Mouse (Mus musculus) heart, embryonic 14.5 days (tissue): ENCODE results near the gene Lrrc8a. TPM values are rescaled to one million over a fixed set of nuclear protein-coding genes. Genes with fewer than 3 reads are reported as not detected.

Experiments
- ATAC-seq: fragments of 200-750 bp; cut with Nextera tagmentation; 2 replicates; pipeline ENCODE4 v1.8.0; 2017; ENCODE audit warnings: low read depth, moderate TSS enrichment; ENCODE audit not compliant: insufficient number of reproducible peaks, insufficient read depth, low FRiP score
- H3K27ac ChIP-seq, 2 experiments: fragments of 200-500 bp in 1 of 2; fragments of 300-500 bp in 1 of 2; sonication (generic) in 1 of 2; replicated peaks in 1 of 2; 2 replicates each; pipeline ENCODE4 v1.5.1; 2012 to 2014; ENCODE audit warnings: low read depth in 2 of 2, low read length in 2 of 2, control low read depth in 1 of 2, mild to moderate bottlenecking in 1 of 2, mixed read lengths in 1 of 2; ENCODE audit not compliant: control insufficient read depth in 1 of 2, insufficient read depth in 1 of 2
- H3K27me3 ChIP-seq: fragments of 300-500 bp; sonication (generic); 2 replicates; pipeline ENCODE4 v1.6.1; 2014; ENCODE audit warnings: mild to moderate bottlenecking, low read length, control low read depth; ENCODE audit not compliant: control insufficient read depth, insufficient read depth
- H3K36me3 ChIP-seq: fragments of 300-500 bp; sonication (generic); 2 replicates; pipeline ENCODE4 v1.6.1; 2014; ENCODE audit warnings: mild to moderate bottlenecking, control low read depth, low read length, mixed read lengths; ENCODE audit not compliant: control insufficient read depth, insufficient read depth
- H3K4me1 ChIP-seq, 2 experiments: fragments of 200-500 bp in 1 of 2; fragments of 300-500 bp in 1 of 2; sonication (generic) in 1 of 2; 2 replicates each; pipeline ENCODE4 v1.6.1; 2012 to 2014; ENCODE audit warnings: low read length in 2 of 2, control low read depth in 1 of 2, mixed read lengths in 1 of 2; ENCODE audit not compliant: control insufficient read depth in 2 of 2, insufficient read depth in 2 of 2
- H3K4me2 ChIP-seq: fragments of 300-500 bp; sonication (generic); 2 replicates; pipeline ENCODE4 v1.6.1; 2014; ENCODE audit warnings: mild to moderate bottlenecking, low read length
- H3K4me3 ChIP-seq, 2 experiments: fragments of 200-500 bp in 1 of 2; fragments of 300-500 bp in 1 of 2; sonication (generic) in 1 of 2; 2 replicates each; pipeline ENCODE4 v1.5.1; 2012 to 2014; ENCODE audit warnings: low read length in 2 of 2, mild to moderate bottlenecking in 2 of 2, control low read depth in 1 of 2, low read depth in 1 of 2, moderate library complexity in 1 of 2; ENCODE audit not compliant: control insufficient read depth in 1 of 2, insufficient read depth in 1 of 2
- H3K9ac ChIP-seq: fragments of 300-500 bp; sonication (generic); 2 replicates; pipeline ENCODE4 v1.6.1; 2014; ENCODE audit warnings: mild to moderate bottlenecking, low read length
- H3K9me3 ChIP-seq: fragments of 300-500 bp; sonication (generic); 2 replicates; pipeline ENCODE4 v1.6.1; 2016; ENCODE audit warnings: low read length, control low read depth; ENCODE audit not compliant: control insufficient read depth
- WGBS: fragments of 180-500 bp; shearing (Covaris S2); extraction: QIAGEN DNeasy Blood & Tissue Kit; methylation state at CpG from one replicate; pipeline ENCODE4 v1.1.7; 2014; 5-methylcytosine and 5-hydroxymethylcytosine counted together
- polyA plus RNA-seq: library from polyadenylated mRNA; unstranded; fragments of >200 nt; fragmentation: Nextera tagmentation; extraction: Ambion mirVana; gene quantifications from 2 replicates; pipeline ENCODE4 v1.2.1, GENCODE M21; 2014

Gene Lrrc8a
- polyA plus RNA-seq, 1 experiment from 2014 or later, result 52.7 TPM

GRCm38 (mm10) chr2:30205255-30205628 lies 32.3 kb upstream of the Lrrc8a start:
- ATAC-seq, result 0 out of 2 replicates have a peak, but pooled peaks have one; percentile 10
- Histone ChIP-seq H3K27ac (peak overlapping the region; percentile 73 to 85), H3K36me3 (no peaks in the 10 kb centered on the region), H3K9me3 (no peaks in the 10 kb centered on the region), H3K4me2 (peak overlapping the region; percentile 91), H3K9ac (peak overlapping the region; percentile 79), H3K27me3 (no peaks in the 10 kb centered on the region), H3K4me3 (peak overlapping the region; percentile 72 to 92), H3K4me1 (peaks cover 7 to 16% of the 10 kb centered on the region in 2 experiments; a peak in 3 of 4 replicates)
- 1% methylated on average over 13 of the region's 13 CpGs for WGBS

- peak within 1 kb of the TSS; percentile 91 for H3K4me2 ChIP-seq
- H3K9me3 ChIP-seq, result no peaks in the 10 kb centered on the region
- H3K4me1 ChIP-seq, result peaks cover 6 to 10% of the 10 kb centered on the region in 2 experiments; a peak in 3 of 4 replicates
- no peaks in the 10 kb centered on the region for H3K27me3 ChIP-seq
- under 1% methylated on average over 44 of the region's 44 CpGs for WGBS
- peak within 1 kb of the TSS; percentile 81 to 85 for H3K27ac ChIP-seq
- H3K9ac ChIP-seq, result peak within 1 kb of the TSS; percentile 79
- no peaks in the 10 kb centered on the region for H3K36me3 ChIP-seq
- H3K4me3 ChIP-seq, result peak within 1 kb of the TSS; percentile 72 to 92
- ATAC-seq, result peak; percentile 87
Observed at GRCm38 (mm10) chr2:30205629-30206357, 31.7 kb upstream of the Lrrc8a start, which contains the start of gene Kyat1. Gene Kyat1 (minus strand): TSS chr2:30205847.

- H3K4me1 ChIP-seq, result peaks cover 4 to 10% of the 10 kb centered on the region in 2 experiments; a peak in 3 of 4 replicates
- H3K27ac ChIP-seq, result no peak overlapping the region
- WGBS, result 74% methylated on average over 4 of the region's 4 CpGs
- H3K9ac ChIP-seq, result no peak overlapping the region
- no peak for ATAC-seq
- H3K4me2 ChIP-seq, result no peak overlapping the region
- no peaks in the 10 kb centered on the region for H3K36me3 ChIP-seq
- H3K9me3 ChIP-seq, result no peaks in the 10 kb centered on the region
- no peak overlapping the region for H3K4me3 ChIP-seq
- no peaks in the 10 kb centered on the region for H3K27me3 ChIP-seq
Observed at GRCm38 (mm10) chr2:30207401-30207800, 30.1 kb upstream of the Lrrc8a start.

- no peak overlapping the region for H3K9ac ChIP-seq
- H3K4me2 ChIP-seq, result no peak overlapping the region
- no peaks in the 10 kb centered on the region for H3K36me3 ChIP-seq
- no peak overlapping the region for H3K4me3 ChIP-seq
- WGBS, result 67% methylated on average over 5 of the region's 5 CpGs
- H3K4me1 ChIP-seq, result peaks cover 4 to 10% of the 10 kb centered on the region in 2 experiments; a peak in 3 of 4 replicates
- H3K27ac ChIP-seq, result no peak overlapping the region
- H3K9me3 ChIP-seq, result no peaks in the 10 kb centered on the region
- H3K27me3 ChIP-seq, result no peaks in the 10 kb centered on the region
- no peak for ATAC-seq
Observed at GRCm38 (mm10) chr2:30207886-30208285, 29.6 kb upstream of the Lrrc8a start.

- Histone ChIP-seq H3K9ac (no peak overlapping the region), H3K27ac (no peak overlapping the region), H3K4me3 (no peak overlapping the region), H3K4me2 (no peak overlapping the region), H3K9me3 (no peaks in the 10 kb centered on the region), H3K4me1 (no peaks in the 10 kb centered on the region; a peak in 1 of 4 replicates), H3K27me3 (no peaks in the 10 kb centered on the region), H3K36me3 (no peaks in the 10 kb centered on the region)
- no peak for ATAC-seq
- WGBS, result 58% methylated on average over 6 of the region's 6 CpGs
Observed at GRCm38 (mm10) chr2:30211408-30212168, 25.9 kb upstream of the Lrrc8a start.

- H3K4me1 ChIP-seq, result no peaks in the 10 kb centered on the region
- H3K27ac ChIP-seq, result no peak overlapping the region
- no peaks in the 10 kb centered on the region for H3K9me3 ChIP-seq
- ATAC-seq, result no peak
- no peaks in the 10 kb centered on the region for H3K27me3 ChIP-seq
- no peak overlapping the region for H3K4me2 ChIP-seq
- H3K9ac ChIP-seq, result no peak overlapping the region
- H3K4me3 ChIP-seq, result no peak overlapping the region
- H3K36me3 ChIP-seq, result no peaks in the 10 kb centered on the region
- WGBS, result 73% methylated on average over 4 of the region's 4 CpGs
Observed at GRCm38 (mm10) chr2:30212169-30212545, 25.4 kb upstream of the Lrrc8a start.

- Histone ChIP-seq H3K4me3 (no peak overlapping the region), H3K27me3 (no peaks in the 10 kb centered on the region), H3K4me1 (no peaks in the 10 kb centered on the region), H3K9me3 (no peaks in the 10 kb centered on the region), H3K36me3 (no peaks in the 10 kb centered on the region), H3K9ac (no peak overlapping the region), H3K27ac (no peak overlapping the region), H3K4me2 (no peak overlapping the region)
- WGBS, result 50% methylated on average over 1 of the region's 1 CpGs
- no peak for ATAC-seq
Observed at GRCm38 (mm10) chr2:30212951-30213350, 24.6 kb upstream of the Lrrc8a start.
